Mouse (Mus musculus) cerebellum, postnatal 4 days (tissue): ENCODE data around the gene Fam149b.

Source experiments
- DNase-seq, 2 experiments: peaks; one replicate each; pipeline ENCODE4 v3.0.0; 2022; ENCODE audit warnings: low spot score in 2 of 2, mixed read lengths in 1 of 2

Gene Fam149b

DNA sequence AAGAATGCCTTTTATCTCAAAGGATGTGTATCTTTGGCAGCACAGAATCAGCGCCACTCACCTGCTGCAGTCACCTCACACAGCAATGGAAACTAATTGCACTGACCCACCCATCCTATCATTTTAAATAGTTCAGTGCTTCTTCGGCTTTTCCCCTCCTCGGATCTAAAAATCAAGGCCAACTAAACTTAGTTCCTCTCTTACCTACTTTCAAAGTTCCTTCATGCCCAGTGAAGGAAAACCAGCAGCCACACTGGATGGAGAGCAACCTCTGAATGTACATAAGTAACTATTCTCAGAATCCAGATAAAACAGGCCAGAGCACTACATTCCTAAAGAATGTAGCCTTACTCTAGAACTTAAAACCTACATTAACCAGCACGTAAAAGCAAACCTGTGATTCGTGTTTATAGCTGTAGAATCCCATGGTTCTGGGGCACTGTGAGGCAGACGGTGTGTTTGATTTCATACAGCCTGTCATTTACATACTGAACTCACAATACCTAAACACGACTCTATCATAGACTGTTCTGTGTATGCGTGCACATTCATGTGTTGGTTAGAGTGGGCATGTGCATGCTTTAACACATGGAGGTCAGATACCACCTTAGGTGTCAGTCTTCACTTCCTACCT lies 41.6 kb downstream of the Fam149b start:
- no peak for DNase-seq

DNA sequence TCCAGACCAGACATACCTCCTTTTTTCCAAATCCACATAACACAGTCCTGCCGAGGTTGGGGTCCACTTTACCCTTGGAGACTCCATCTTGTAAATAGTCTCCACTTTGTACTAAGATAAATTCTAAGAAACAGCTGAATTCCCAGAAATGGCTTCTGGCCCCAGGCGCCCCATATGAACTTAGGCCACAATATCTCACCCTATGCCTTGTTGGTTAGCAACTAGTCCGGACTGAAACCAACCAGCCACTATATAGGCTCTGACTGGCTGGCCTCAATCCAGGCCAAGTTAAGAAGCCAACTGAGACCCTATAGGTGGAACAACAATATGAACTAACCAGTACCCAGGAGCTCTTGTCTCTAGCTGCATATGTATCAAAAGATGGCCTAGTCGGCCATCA lies 44.4 kb downstream of the Fam149b start:
- no peak for DNase-seq

DNA sequence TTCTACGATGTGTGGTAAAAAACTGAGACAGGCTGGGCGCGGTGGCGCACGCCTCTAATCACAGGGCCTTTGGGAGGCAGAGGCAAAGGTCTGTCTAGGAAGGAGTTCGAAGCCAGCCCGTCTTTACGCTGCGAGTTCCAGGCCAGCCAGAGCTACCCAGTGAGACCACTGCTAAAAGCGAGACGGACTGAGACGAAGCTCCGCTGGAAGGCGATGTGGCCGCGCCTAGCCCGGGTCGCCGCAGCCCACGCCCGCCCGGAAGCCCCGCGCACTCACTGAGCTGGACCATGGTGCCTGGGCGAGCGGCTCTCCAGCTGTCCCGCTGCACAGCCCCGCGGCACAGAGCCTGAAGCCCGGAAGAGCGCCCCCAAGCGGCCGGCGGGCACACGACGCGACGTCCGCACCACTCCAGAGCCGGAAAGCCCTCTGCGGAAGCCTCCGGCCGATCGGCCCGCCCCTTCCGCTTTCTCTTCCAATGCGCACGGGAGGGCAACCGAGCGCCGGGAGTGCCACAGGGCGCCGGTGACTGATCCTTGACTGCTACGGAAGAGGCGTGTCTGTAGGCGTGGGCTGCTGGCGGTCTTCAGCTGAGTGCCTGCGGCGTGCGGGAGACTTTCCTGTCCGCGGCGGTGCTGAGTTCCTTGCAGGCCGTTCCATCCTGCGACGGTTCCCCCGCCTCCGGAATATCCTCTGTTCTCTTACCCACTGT lies 45.4 kb downstream of the Fam149b start, which contains the start of gene Mrps16:
Gene Mrps16, minus strand, starts transcription at position 430 of the 709 bp plus-strand sequence.
- DNase-seq = peak; percentile 82 to 93

DNA sequence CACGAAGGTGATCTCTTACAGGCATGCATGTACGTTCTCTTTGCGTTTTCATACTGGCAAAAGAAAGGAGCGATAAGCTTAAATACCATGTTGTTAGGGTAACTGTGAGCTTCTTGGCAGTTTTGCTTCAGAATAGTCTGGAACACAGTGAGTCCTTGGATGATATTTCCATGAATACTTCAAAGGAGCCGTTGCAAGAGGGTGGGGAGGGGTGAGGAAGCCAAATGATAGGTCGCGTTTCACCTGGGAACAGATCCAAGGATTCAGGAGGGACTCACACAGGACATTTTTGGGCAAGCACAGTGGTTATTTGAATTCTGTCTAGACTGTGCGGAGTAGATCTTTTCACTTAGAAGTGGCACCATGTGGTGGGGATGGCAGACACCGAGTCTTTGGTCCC lies 49.3 kb downstream of the Fam149b start:
- DNase-seq = no peak

DNA sequence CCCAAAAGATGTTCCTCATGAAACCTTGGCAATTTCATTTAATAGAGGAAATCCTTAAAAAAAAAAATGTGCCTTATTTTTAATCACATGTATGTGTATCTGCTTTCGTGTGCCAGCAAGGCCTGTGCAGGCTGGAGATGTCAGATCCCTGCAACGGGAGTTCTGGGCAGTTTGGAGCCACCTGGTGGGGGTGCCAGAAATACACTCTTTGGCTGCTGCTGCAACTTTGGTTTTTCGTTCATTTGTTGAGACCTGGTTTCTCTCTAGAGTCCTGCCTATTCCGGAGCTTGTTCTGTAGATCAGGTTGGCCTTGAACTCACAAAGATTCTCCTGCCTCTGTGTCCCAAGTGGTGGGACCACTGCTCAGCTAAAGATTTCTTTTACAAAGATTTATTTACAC lies 50.9 kb downstream of the Fam149b start:
- no peak for DNase-seq

DNA sequence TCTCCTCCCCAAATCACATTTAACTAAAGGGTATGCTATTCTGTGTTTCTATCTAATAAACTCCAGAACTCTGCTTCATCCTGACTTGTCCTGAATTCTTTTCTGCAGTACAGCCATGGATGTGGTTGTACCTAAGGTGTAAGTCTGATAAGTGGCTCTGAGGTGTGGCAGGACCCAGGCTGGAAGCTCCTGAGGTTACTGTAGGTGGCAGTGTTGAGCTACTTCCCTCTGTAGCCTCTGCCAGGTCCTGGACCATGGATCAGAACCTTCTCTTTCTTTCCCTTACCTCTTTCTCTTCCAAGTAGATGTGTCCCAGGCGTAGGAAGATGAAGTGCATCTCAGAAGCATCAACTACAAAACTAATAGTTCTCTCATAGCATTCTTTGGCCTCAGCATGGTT lies 52.1 kb downstream of the Fam149b start:
- no peak for DNase-seq

DNA sequence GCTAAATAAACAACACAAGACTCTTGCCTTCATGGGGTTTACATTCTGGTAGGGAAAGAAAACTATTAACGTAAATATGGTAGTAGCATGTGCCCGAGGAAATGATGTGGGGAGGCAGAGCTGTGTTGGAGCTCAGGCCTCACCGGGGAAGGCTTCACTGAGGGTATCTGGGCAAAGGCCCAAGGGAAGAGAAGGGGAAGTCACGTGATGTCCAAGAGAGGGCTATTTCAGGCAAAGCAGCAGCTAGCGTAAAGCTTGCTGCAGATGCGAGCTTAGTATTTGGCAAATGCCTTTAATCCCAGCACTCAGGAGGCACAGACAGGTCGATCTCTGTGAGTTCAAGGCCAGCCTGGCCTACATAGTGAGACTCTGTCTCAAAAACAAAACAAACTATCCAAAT lies 74.3 kb downstream of the Fam149b start:
- no peak for DNase-seq

DNA sequence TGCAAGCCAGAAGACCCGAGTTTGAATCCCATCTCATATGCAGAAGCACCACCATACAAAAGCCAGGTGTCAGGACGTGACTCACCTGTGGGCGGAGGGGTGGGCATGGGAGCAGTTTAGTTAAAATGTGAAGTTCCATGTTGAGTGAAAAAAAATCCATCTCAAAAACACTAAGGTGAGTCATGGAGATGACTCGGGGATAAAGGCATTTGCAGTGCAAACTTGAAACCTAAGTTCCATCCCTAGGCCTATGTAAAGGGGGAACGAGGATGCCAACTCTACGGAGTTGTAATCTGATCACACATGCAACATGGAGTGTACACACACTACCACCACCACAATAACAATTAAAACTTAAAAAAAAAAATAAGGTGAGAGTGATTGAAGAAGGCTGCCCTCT lies 75.1 kb downstream of the Fam149b start:
- DNase-seq = no peak

DNA sequence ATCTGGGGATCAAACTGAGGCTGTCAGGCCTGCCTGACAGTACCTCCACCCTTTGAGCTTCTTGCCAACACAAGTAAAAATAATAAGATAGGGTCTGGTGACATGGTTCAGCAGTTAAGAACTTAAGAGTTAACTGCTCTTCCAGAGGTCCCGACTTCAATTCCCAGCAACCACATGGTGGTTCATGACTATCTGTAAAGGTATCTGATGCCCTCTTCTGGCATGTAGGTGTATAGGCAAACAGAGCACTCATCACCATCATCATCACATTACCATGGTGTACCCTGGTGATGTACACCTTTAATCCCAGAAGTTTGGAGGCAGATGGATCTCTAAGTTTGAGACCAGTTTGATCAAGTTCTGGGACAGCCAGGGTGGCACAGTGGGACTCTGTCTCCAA lies 80.6 kb downstream of the Fam149b start:
- no peak for DNase-seq

DNA sequence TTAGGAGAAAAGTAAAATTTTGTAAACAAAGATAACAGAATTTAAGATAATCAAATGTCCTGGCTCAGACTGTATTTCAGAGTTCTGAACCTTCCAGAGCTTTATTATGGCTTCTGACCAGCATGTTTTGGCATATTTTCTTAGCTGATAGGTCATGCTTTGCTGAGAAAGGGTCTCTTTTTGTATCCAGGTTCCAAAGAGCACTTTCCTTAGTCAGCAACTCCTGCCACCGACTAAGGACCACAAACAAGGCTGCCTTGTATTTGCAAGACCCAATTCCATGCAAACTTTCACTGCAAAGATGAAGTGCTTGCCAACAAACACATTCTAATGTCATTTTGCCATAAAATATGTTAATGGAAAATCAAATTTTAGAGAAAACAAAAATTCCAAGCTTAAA lies 81.9 kb downstream of the Fam149b start:
- no peak for DNase-seq

DNA sequence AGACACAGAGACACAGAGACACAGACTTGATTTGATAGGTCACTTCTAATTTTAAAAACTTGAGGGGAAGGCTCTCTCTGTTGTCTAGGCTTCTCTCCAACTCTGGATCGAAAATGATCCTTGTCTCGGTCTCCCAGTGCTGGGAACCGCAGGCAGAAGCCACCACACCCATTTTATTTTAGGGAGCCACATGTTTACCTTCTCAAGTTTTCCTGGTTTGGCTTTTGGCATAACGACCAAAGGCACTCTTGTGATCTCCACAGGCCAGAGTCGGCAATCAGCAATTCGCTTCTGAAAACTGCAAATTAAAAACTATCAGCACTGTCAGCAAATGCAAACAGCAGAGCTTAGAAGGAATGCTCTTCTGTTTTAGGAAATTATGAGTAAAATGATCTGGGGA lies 83.8 kb downstream of the Fam149b start:
- no peak for DNase-seq

DNA sequence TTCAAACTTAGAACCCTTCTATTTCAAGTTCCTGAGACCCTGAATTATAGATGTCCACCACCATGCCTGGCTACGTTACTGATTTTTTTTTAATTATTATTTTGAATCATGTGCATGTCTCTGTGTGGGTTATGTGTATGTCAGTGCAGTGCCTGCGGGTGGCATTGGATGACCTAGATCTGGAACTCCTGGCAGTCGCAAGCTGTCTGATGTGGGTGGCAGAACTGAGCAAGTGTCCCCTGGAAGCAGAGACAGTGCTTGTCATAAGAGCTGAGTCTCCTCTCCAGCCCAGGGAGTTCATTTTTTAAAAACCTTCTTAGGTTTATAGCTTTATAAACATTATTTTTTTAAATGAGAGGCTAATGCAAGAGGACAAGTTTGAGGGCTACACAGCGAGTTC lies 84.5 kb downstream of the Fam149b start:
- no peak for DNase-seq
